Mouse (Mus musculus) forebrain, embryonic 11.5 days (tissue): ENCODE results near the gene St3gal5. TPM values are rescaled to one million over a fixed set of nuclear protein-coding genes. Genes with fewer than 3 reads are reported as not detected.

Source experiments
- ATAC-seq: fragments of 200-750 bp; cut with Nextera tagmentation; replicated peaks from 2 replicates; pipeline ENCODE4 v1.8.0; 2017; ENCODE audit warnings: moderate TSS enrichment; ENCODE audit not compliant: low FRiP score
- DNase-seq: peaks from one replicate; pipeline ENCODE4 v3.0.0-alpha.2; 2017; ENCODE audit warnings: low spot score
- H3K27ac ChIP-seq: fragments of 300-500 bp; sonication (generic); 2 replicates; pipeline ENCODE4 v1.5.1; 2014; ENCODE audit warnings: low read depth, low read length
- H3K27me3 ChIP-seq: fragments of 300-500 bp; sonication (generic); 2 replicates; pipeline ENCODE4 v1.6.1; 2014; ENCODE audit warnings: mild to moderate bottlenecking, low read length, mixed read lengths; ENCODE audit not compliant: control insufficient read depth, insufficient read depth
- H3K36me3 ChIP-seq: fragments of 300-500 bp; sonication (generic); 2 replicates; pipeline ENCODE4 v1.6.1; 2014; ENCODE audit warnings: mild to moderate bottlenecking, low read length, moderate library complexity, mixed read lengths; ENCODE audit not compliant: control insufficient read depth, insufficient read depth
- H3K4me1 ChIP-seq: fragments of 300-500 bp; sonication (generic); replicated peaks from 2 replicates; pipeline ENCODE4 v1.6.1; 2014; ENCODE audit warnings: low read length, mixed read lengths; ENCODE audit not compliant: control insufficient read depth, insufficient read depth
- H3K4me2 ChIP-seq: fragments of 300-500 bp; sonication (generic); 2 replicates; pipeline ENCODE4 v1.6.1; 2014; ENCODE audit warnings: low read depth, mild to moderate bottlenecking, low read length, moderate library complexity, mixed read lengths; ENCODE audit not compliant: severe bottlenecking
- H3K4me3 ChIP-seq: fragments of 300-500 bp; sonication (generic); 2 replicates; pipeline ENCODE4 v1.5.1; 2014; ENCODE audit warnings: low read depth, low read length
- H3K9ac ChIP-seq: fragments of 300-500 bp; sonication (generic); 2 replicates; pipeline ENCODE4 v1.6.1; 2014; ENCODE audit warnings: low read length
- H3K9me3 ChIP-seq: fragments of 300-500 bp; sonication (generic); 2 replicates; pipeline ENCODE4 v1.6.1; 2016; ENCODE audit warnings: low read length, mixed read lengths; ENCODE audit not compliant: control insufficient read depth
- WGBS: fragments of 180-500 bp; shearing (Covaris S2); extraction: QIAGEN DNeasy Blood & Tissue Kit; methylation state at CpG from one replicate; pipeline ENCODE4 v1.1.7; 2014; 5-methylcytosine and 5-hydroxymethylcytosine counted together
- polyA plus RNA-seq: library from polyadenylated mRNA; unstranded; fragments of >200 nt; fragmentation: Nextera tagmentation; extraction: Ambion mirVana; gene quantifications from 2 replicates; pipeline ENCODE4 v1.2.1, GENCODE M21; 2014

The St3gal5 gene
- polyA plus RNA-seq, 1 experiment from 2014 or later, result 43.3 TPM

- ATAC-seq, result no peak
- Histone ChIP-seq H3K4me1 (peaks cover 3% of the 10 kb centered on the region; the same call in 1 of the 2 replicates), H3K27me3 (no peaks in the 10 kb centered on the region), H3K9me3 (no peaks in the 10 kb centered on the region), H3K4me2 (no peak overlapping the region), H3K36me3 (no peaks in the 10 kb centered on the region), H3K27ac (no peak overlapping the region), H3K4me3 (no peak overlapping the region), H3K9ac (no peak overlapping the region)
- DNase-seq, result no peak
- WGBS, result 92% methylated on average over 2 of the region's 2 CpGs
Observed at GRCm38 (mm10) chr6:72113093-72113702, 15.8 kb downstream of the St3gal5 start.

GRCm38 (mm10) chr6:72114902-72115301 is 17.5 kb downstream of the St3gal5 start:
- H3K4me2 ChIP-seq, result no peak overlapping the region
- WGBS, result 88% methylated on average over 7 of the region's 7 CpGs
- no peaks in the 10 kb centered on the region for H3K4me1 ChIP-seq
- DNase-seq (no peak), ATAC-seq (no peak)
- no peaks in the 10 kb centered on the region for H3K27me3 ChIP-seq
- no peak overlapping the region for H3K9ac ChIP-seq
- no peaks in the 10 kb centered on the region for H3K9me3 ChIP-seq
- no peak overlapping the region for H3K27ac ChIP-seq
- H3K4me3 ChIP-seq, result no peak overlapping the region
- no peaks in the 10 kb centered on the region for H3K36me3 ChIP-seq

GRCm38 (mm10) chr6:72117322-72117968 is 20.1 kb downstream of the St3gal5 start:
- H3K9me3 ChIP-seq, result no peaks in the 10 kb centered on the region
- H3K9ac ChIP-seq, result no peak overlapping the region
- no peaks in the 10 kb centered on the region for H3K36me3 ChIP-seq
- no peaks in the 10 kb centered on the region for H3K4me1 ChIP-seq
- DNase-seq, result no peak
- ATAC-seq, result no peak
- no peaks in the 10 kb centered on the region for H3K27me3 ChIP-seq
- H3K4me3 ChIP-seq, result no peak overlapping the region
- WGBS, result 53% methylated on average over 8 of the region's 8 CpGs
- no peak overlapping the region for H3K27ac ChIP-seq
- H3K4me2 ChIP-seq, result no peak overlapping the region

GRCm38 (mm10) chr6:72119870-72120269 is 22.5 kb downstream of the St3gal5 start:
- WGBS, result 100% methylated on average over 1 of the region's 1 CpGs

GRCm38 (mm10) chr6:72121301-72121700 is 23.9 kb downstream of the St3gal5 start:
- H3K4me3 ChIP-seq, result no peak overlapping the region
- no peak overlapping the region for H3K9ac ChIP-seq
- no peak overlapping the region for H3K4me2 ChIP-seq
- DNase-seq (no peak), ATAC-seq (no peak)
- no peaks in the 10 kb centered on the region for H3K36me3 ChIP-seq
- 69% methylated on average over 3 of the region's 3 CpGs for WGBS
- no peaks in the 10 kb centered on the region for H3K4me1 ChIP-seq
- H3K27ac ChIP-seq, result no peak overlapping the region
- no peaks in the 10 kb centered on the region for H3K27me3 ChIP-seq
- no peaks in the 10 kb centered on the region for H3K9me3 ChIP-seq

More at GRCm38 (mm10) chr6:72119870-72120269, 22.5 kb downstream of the St3gal5 start:
- DNase-seq, result no peak
- ATAC-seq, result no peak
- H3K36me3 ChIP-seq, result no peaks in the 10 kb centered on the region
- H3K4me2 ChIP-seq, result no peak overlapping the region
- no peaks in the 10 kb centered on the region for H3K9me3 ChIP-seq
- H3K4me3 ChIP-seq, result no peak overlapping the region
- H3K27me3 ChIP-seq, result no peaks in the 10 kb centered on the region
- H3K27ac ChIP-seq, result no peak overlapping the region
- H3K4me1 ChIP-seq, result no peaks in the 10 kb centered on the region
- no peak overlapping the region for H3K9ac ChIP-seq

- no peak for ATAC-seq
- Histone ChIP-seq H3K27ac (no peak overlapping the region), H3K9ac (no peak overlapping the region), H3K36me3 (no peaks in the 10 kb centered on the region), H3K4me1 (no peaks in the 10 kb centered on the region), H3K4me2 (no peak overlapping the region), H3K4me3 (no peak overlapping the region), H3K9me3 (no peaks in the 10 kb centered on the region), H3K27me3 (no peaks in the 10 kb centered on the region)
- WGBS, result 87% methylated on average over 5 of the region's 5 CpGs
- no peak for DNase-seq
Observed at GRCm38 (mm10) chr6:72122515-72122914, 25.1 kb downstream of the St3gal5 start.

- no peaks in the 10 kb centered on the region for H3K4me1 ChIP-seq
- DNase-seq, result no peak
- no peaks in the 10 kb centered on the region for H3K9me3 ChIP-seq
- H3K27ac ChIP-seq, result no peak overlapping the region
- H3K27me3 ChIP-seq, result no peaks in the 10 kb centered on the region
- no peak overlapping the region for H3K4me3 ChIP-seq
- H3K4me2 ChIP-seq, result no peak overlapping the region
- H3K36me3 ChIP-seq, result no peaks in the 10 kb centered on the region
- WGBS, result 95% methylated on average over 13 of the region's 13 CpGs
- ATAC-seq, result no peak
- H3K9ac ChIP-seq, result no peak overlapping the region
Observed at GRCm38 (mm10) chr6:72124315-72125103, 27.1 kb downstream of the St3gal5 start.

- Histone ChIP-seq H3K36me3 (no peaks in the 10 kb centered on the region), H3K9me3 (no peaks in the 10 kb centered on the region), H3K4me3 (no peak overlapping the region), H3K27ac (no peak overlapping the region), H3K4me1 (no peaks in the 10 kb centered on the region), H3K4me2 (no peak overlapping the region), H3K9ac (no peak overlapping the region), H3K27me3 (no peaks in the 10 kb centered on the region)
- 85% methylated on average over 9 of the region's 9 CpGs for WGBS
- no peak for ATAC-seq
- no peak for DNase-seq
Observed at GRCm38 (mm10) chr6:72126128-72126917, 28.9 kb downstream of the St3gal5 start.
